Comparison of ENCODE assay signal across 8 mouse cellular contexts in genomic region chr4:141506893-141507292, GRCm38 (mm10). TPM values are rescaled to one million over a fixed set of nuclear protein-coding genes. Genes with fewer than 3 reads are reported as not detected.
DNase-seq lines count a peak whose midpoint lies in the region; ATAC-seq and TF ChIP-seq lines count a peak whose summit lies in the region.

No protein-coding gene starts in this region.

- peaks cover 41% of the 10 kb centered on the region for H3K4me1 ChIP-seq in hindbrain, embryonic 13.5 days (replicated peaks)
- H3K4me1 ChIP-seq in hindbrain, embryonic 10.5 days (replicated peaks), result peaks cover 9% of the 10 kb centered on the region; the same call in 1 of the 2 replicates
- peaks cover 15% of the 10 kb centered on the region; the same call in 1 of the 2 replicates for H3K4me1 ChIP-seq in kidney, postnatal 0 days (replicated peaks; ENCODE audit: insufficient read depth, low read length)
- 0 out of 2 replicates have a peak, but pooled peaks cover 3% of the 10 kb centered on the region for H3K4me1 ChIP-seq in midbrain, embryonic 14.5 days (ENCODE audit: control insufficient read depth, insufficient read depth, low read length)

- no peaks in the 10 kb centered on the region for H3K9me3 ChIP-seq in hindbrain, embryonic 13.5 days
- no peaks in the 10 kb centered on the region for H3K9me3 ChIP-seq in hindbrain, embryonic 10.5 days
- H3K9me3 ChIP-seq in kidney, postnatal 0 days (replicated peaks; ENCODE audit: low read length), result no peaks in the 10 kb centered on the region
- no peaks in the 10 kb centered on the region for H3K9me3 ChIP-seq in midbrain, embryonic 14.5 days (ENCODE audit: control insufficient read depth, low read length)

- H3K27ac ChIP-seq in hindbrain, embryonic 13.5 days, result peak overlapping the region; percentile 84
- H3K27ac ChIP-seq in hindbrain, embryonic 10.5 days, result no peak overlapping the region
- H3K27ac ChIP-seq in kidney, postnatal 0 days, result peak overlapping the region; percentile 88
- H3K27ac ChIP-seq in midbrain, embryonic 14.5 days (replicated peaks; ENCODE audit: low read depth, low read length), result peak overlapping the region; percentile 76

- no peak for DNase-seq in hindbrain, embryonic 10.5 days (ENCODE audit: low spot score)
- DNase-seq in adrenal gland, postnatal 36 days, result peak; percentile 53 to 61
- peak; percentile 26 to 36 for DNase-seq in heart, adult 9 months (ENCODE audit: low spot score in 2 of 2)
- DNase-seq in kidney, postnatal 0 days (ENCODE audit: low spot score), result peak; percentile 24
- no peak for DNase-seq in midbrain, embryonic 14.5 days
- no peak for DNase-seq in layer of hippocampus, adult 11-12 months (ENCODE audit: low spot score)

- no peak overlapping the region for H3K4me3 ChIP-seq in hindbrain, embryonic 13.5 days
- H3K4me3 ChIP-seq in hindbrain, embryonic 10.5 days, result no peak overlapping the region
- H3K4me3 ChIP-seq in kidney, postnatal 0 days (replicated peaks; ENCODE audit: low read depth, low read length), result no peak overlapping the region
- no peak overlapping the region for H3K4me3 ChIP-seq in midbrain, embryonic 14.5 days (replicated peaks; ENCODE audit: low read depth, low read length)

- H3K9ac ChIP-seq in hindbrain, embryonic 13.5 days, result peak overlapping the region; percentile 55; the same call in 1 of the 2 replicates
- no peak overlapping the region for H3K9ac ChIP-seq in kidney, postnatal 0 days (ENCODE audit: low read depth, low read length)
- H3K9ac ChIP-seq in midbrain, embryonic 14.5 days (replicated peaks; ENCODE audit: low read length), result no peak overlapping the region

- no peaks in the 10 kb centered on the region for H3K27me3 ChIP-seq in hindbrain, embryonic 13.5 days
- H3K27me3 ChIP-seq in hindbrain, embryonic 10.5 days (ENCODE audit: insufficient read depth, poor library complexity, severe bottlenecking), result no peaks in the 10 kb centered on the region
- H3K27me3 ChIP-seq in kidney, postnatal 0 days (ENCODE audit: insufficient read depth, low read length), result no peaks in the 10 kb centered on the region
- H3K27me3 ChIP-seq in midbrain, embryonic 14.5 days (ENCODE audit: control insufficient read depth, insufficient read depth, low read length), result no peaks in the 10 kb centered on the region

- WGBS in hindbrain, embryonic 13.5 days, result 73% methylated on average over 10 of the region's 10 CpGs
- 86% methylated on average over 10 of the region's 10 CpGs for WGBS in hindbrain, embryonic 10.5 days
- 62% methylated on average over 10 of the region's 10 CpGs for WGBS in kidney, postnatal 0 days
- 76% methylated on average over 10 of the region's 10 CpGs for WGBS in midbrain, embryonic 14.5 days

- TF ChIP-seq CTCF in kidney, postnatal 0 days (IDR thresholded peaks at IDR 0.05; ENCODE audit: low read depth), result peak; percentile 57; the same call in 1 of the 2 replicates

- H3K36me3 ChIP-seq in hindbrain, embryonic 13.5 days, result no peaks in the 10 kb centered on the region
- H3K36me3 ChIP-seq in hindbrain, embryonic 10.5 days, result peaks cover 22% of the 10 kb centered on the region
- no peaks in the 10 kb centered on the region for H3K36me3 ChIP-seq in kidney, postnatal 0 days (ENCODE audit: insufficient read depth, low read length)
- no peaks in the 10 kb centered on the region; the same call in 1 of the 2 replicates for H3K36me3 ChIP-seq in midbrain, embryonic 14.5 days (ENCODE audit: control insufficient read depth, insufficient read depth, low read length)

- 0 out of 2 replicates have a peak overlapping the region, but pooled peaks have one; percentile 30 for H3K4me2 ChIP-seq in hindbrain, embryonic 13.5 days
- H3K4me2 ChIP-seq in kidney, postnatal 0 days (ENCODE audit: low read length), result peak overlapping the region; percentile 24; the same call in 1 of the 2 replicates
- H3K4me2 ChIP-seq in midbrain, embryonic 14.5 days (ENCODE audit: low read length), result no peak overlapping the region

- ATAC-seq in hindbrain, embryonic 13.5 days (ENCODE audit: low FRiP score), result no peak
- ATAC-seq in kidney, postnatal 0 days (replicated peaks; ENCODE audit: low FRiP score, low read depth), result peak; percentile 55; the same call in 1 of the 2 replicates
- ATAC-seq in midbrain, embryonic 14.5 days (ENCODE audit: low FRiP score, low TSS enrichment), result no peak
- ATAC-seq in activated CD4-positive, CD25-positive, alpha-beta regulatory T cell, adult 4 months, result no peak

RNA-seq across cellular contexts. Expression of gene Spen, which starts 31.5 kb away (rescaled TPM):
- 19.2 and 19.7 TPM in 2 replicates for polyA plus RNA-seq in hindbrain, embryonic 13.5 days (2015; fragmentation: Nextera tagmentation; extraction: Ambion mirVana)
- 12.8 and 14.2 TPM in 2 replicates for polyA plus RNA-seq in hindbrain, embryonic 10.5 days (2016; fragmentation: Nextera tagmentation; extraction: Ambion mirVana)
- 10 to 100 TPM; 49.9 to 58.3 TPM for total RNA-seq in adrenal gland, postnatal 36 days (2021)
- polyA plus RNA-seq in kidney, postnatal 0 days (2015; fragmentation: Nextera tagmentation; extraction: Ambion mirVana), result 6.2 and 6.6 TPM in 2 replicates
- 17.3 and 23.9 TPM in 2 replicates for polyA plus RNA-seq in midbrain, embryonic 14.5 days (2014; fragmentation: Nextera tagmentation; extraction: Ambion mirVana)
- polyA plus RNA-seq in activated CD4-positive, CD25-positive, alpha-beta regulatory T cell, adult 4 months (2017; shearing (Covaris generic)), result 10 to 100 TPM in 1 of 2 experiments, 1 to 10 TPM in 1; 9.3 to 15.9 TPM

Comparison
In these comparisons a context has a peak if more than half of its experiments do, and no peak if none do; other contexts are left out.
1. DNase-seq: peak in adrenal gland, postnatal 36 days (2 of 2), heart, adult 9 months (2 of 2) and kidney, postnatal 0 days (single experiment); none in hindbrain, embryonic 10.5 days (single experiment), midbrain, embryonic 14.5 days (single experiment) and layer of hippocampus, adult 11-12 months (single experiment).